Mouse (Mus musculus): ENCODE measurements around the gene Osgin1. TPM values are rescaled to one million over a fixed set of nuclear protein-coding genes. Genes with fewer than 3 reads are reported as not detected.

The Osgin1 gene
- polyA plus RNA-seq, 1 experiment from 2014 or later = 0.37 TPM

- 0 out of 2 replicates have a peak, but pooled peaks cover 6% of the 10 kb centered on the region for H3K4me1 ChIP-seq
- no peak overlapping the region for H3K4me2 ChIP-seq
- H3K9ac ChIP-seq = no peak overlapping the region
- no peaks in the 10 kb centered on the region for H3K27me3 ChIP-seq
- no peak overlapping the region for H3K4me3 ChIP-seq
- H3K9me3 ChIP-seq (replicated peaks) = no peaks in the 10 kb centered on the region
- no peaks in the 10 kb centered on the region for H3K36me3 ChIP-seq (ENCODE audit: poor library complexity, severe bottlenecking)
- 29% methylated on average over 5 of the region's 5 CpGs for WGBS
- ATAC-seq = no peak
- H3K27ac ChIP-seq = no peak overlapping the region
Measured at GRCm38 (mm10) chr8:119478684-119479083, 44.8 kb downstream of the Osgin1 start.

- H3K9me3 ChIP-seq (replicated peaks) = no peaks in the 10 kb centered on the region
- no peak overlapping the region for H3K4me3 ChIP-seq
- no peaks in the 10 kb centered on the region for H3K36me3 ChIP-seq (ENCODE audit: poor library complexity, severe bottlenecking)
- no peak overlapping the region for H3K4me2 ChIP-seq
- WGBS = 83% methylated on average over 11 of the region's 11 CpGs
- H3K27me3 ChIP-seq = no peaks in the 10 kb centered on the region
- H3K9ac ChIP-seq = no peak overlapping the region
- H3K27ac ChIP-seq = no peak overlapping the region
- no peaks in the 10 kb centered on the region for H3K4me1 ChIP-seq
- ATAC-seq = no peak
Measured at GRCm38 (mm10) chr8:119484145-119484896, 50.4 kb downstream of the Osgin1 start.

- Histone ChIP-seq H3K27me3 (0 out of 2 replicates have a peak, but pooled peaks cover 12% of the 10 kb centered on the region), H3K9me3 (replicated peaks) (no peaks in the 10 kb centered on the region), H3K4me2 (no peak overlapping the region), H3K27ac (no peak overlapping the region), H3K36me3 (ENCODE audit: poor library complexity, severe bottlenecking) (no peaks in the 10 kb centered on the region), H3K4me1 (peaks cover 5% of the 10 kb centered on the region; the same call in 1 of the 2 replicates), H3K9ac (no peak overlapping the region), H3K4me3 (no peak overlapping the region)
- no peak for ATAC-seq
- WGBS = 79% methylated on average over 7 of the region's 7 CpGs
Measured at GRCm38 (mm10) chr8:119487093-119487492, 53.2 kb downstream of the Osgin1 start.

Other genes with a start within 250 kb of the Osgin1 start
- gene Hsbp1, start 89.6 kb upstream of the Osgin1 start, polyA plus RNA-seq (2015; fragmentation: Nextera tagmentation; extraction: Ambion mirVana) = 465 and 467 TPM in 2 replicates
- gene Mlycd, start 39.2 kb upstream of the Osgin1 start, polyA plus RNA-seq (2015; fragmentation: Nextera tagmentation; extraction: Ambion mirVana) = 11.0 and 11.1 TPM in 2 replicates
- 13.3 and 15.3 TPM in 2 replicates for gene Necab2, start 12.6 kb downstream of the Osgin1 start, polyA plus RNA-seq (2015; fragmentation: Nextera tagmentation; extraction: Ambion mirVana)
- gene Slc38a8, start 67.6 kb downstream of the Osgin1 start, polyA plus RNA-seq (2015; fragmentation: Nextera tagmentation; extraction: Ambion mirVana) = not detected in 2 replicates
- 67.2 and 70.5 TPM in 2 replicates for gene Mbtps1, start 124.6 kb downstream of the Osgin1 start, polyA plus RNA-seq (2015; fragmentation: Nextera tagmentation; extraction: Ambion mirVana)
- 109 and 130 TPM in 2 replicates for gene Hsdl1, start 141.1 kb downstream of the Osgin1 start, polyA plus RNA-seq (2015; fragmentation: Nextera tagmentation; extraction: Ambion mirVana)
- 0.19 and 0.62 TPM in 2 replicates for gene Dnaaf1, start 141.1 kb downstream of the Osgin1 start, polyA plus RNA-seq (2015; fragmentation: Nextera tagmentation; extraction: Ambion mirVana)
- 15.2 and 16.8 TPM in 2 replicates for gene Taf1c, start 171.1 kb downstream of the Osgin1 start, polyA plus RNA-seq (2015; fragmentation: Nextera tagmentation; extraction: Ambion mirVana)
- not detected in 2 replicates for gene Adad2, start 178.6 kb downstream of the Osgin1 start, polyA plus RNA-seq (2015; fragmentation: Nextera tagmentation; extraction: Ambion mirVana)
- 0.17 TPM in 1 of 2 replicates, not detected in the other for gene Kcng4, start 201.6 kb downstream of the Osgin1 start, polyA plus RNA-seq (2015; fragmentation: Nextera tagmentation; extraction: Ambion mirVana)
- gene Wfdc1, start 232.2 kb downstream of the Osgin1 start, polyA plus RNA-seq (2015; fragmentation: Nextera tagmentation; extraction: Ambion mirVana) = 0.76 and 1.7 TPM in 2 replicates

Data from forebrain, embryonic 13.5 days (tissue).